Mouse (Mus musculus) midbrain, postnatal 0 days (tissue): ENCODE measurements at regions not wholly inside any gene's neighbourhood (a gene's known extent, or its start where the extent isn't known, plus 50 kb on each side); places are given as distances from the start of the nearest gene placed in this dataset.

ENCODE experiments used
- ATAC-seq: fragments of 200-750 bp; cut with Nextera tagmentation; 2 replicates; pipeline ENCODE4 v1.8.0; 2017; ENCODE audit warnings: moderate number of reproducible peaks, mild to moderate bottlenecking, moderate TSS enrichment, moderate library complexity; ENCODE audit not compliant: low FRiP score
- DNase-seq: peaks from one replicate; pipeline ENCODE4 v3.0.0-alpha.2; 2015; ENCODE audit warnings: low spot score
- H3K27ac ChIP-seq: fragments of 300-500 bp; sonication (generic); 2 replicates; pipeline ENCODE4 v1.5.1; 2014; ENCODE audit warnings: low read depth, mild to moderate bottlenecking, low read length, mixed read lengths
- H3K27me3 ChIP-seq: fragments of 300-500 bp; sonication (generic); 2 replicates; pipeline ENCODE4 v1.6.1; 2014; ENCODE audit warnings: low read length, control low read depth, mixed read lengths; ENCODE audit not compliant: insufficient read depth
- H3K36me3 ChIP-seq: fragments of 300-500 bp; sonication (generic); 2 replicates; pipeline ENCODE4 v1.6.1; 2014; ENCODE audit warnings: low read length, control low read depth, mixed read lengths; ENCODE audit not compliant: insufficient read depth
- H3K4me1 ChIP-seq: fragments of 300-500 bp; sonication (generic); 2 replicates; pipeline ENCODE4 v1.6.1; 2014; ENCODE audit warnings: mild to moderate bottlenecking, control low read depth, antibody characterized with exemption, low read length, mixed read lengths; ENCODE audit not compliant: insufficient read depth
- H3K4me2 ChIP-seq: fragments of 300-500 bp; sonication (generic); 2 replicates; pipeline ENCODE4 v1.6.1; 2014; ENCODE audit warnings: low read depth, mild to moderate bottlenecking, low read length, mixed read lengths; ENCODE audit not compliant: poor library complexity, severe bottlenecking
- H3K4me3 ChIP-seq: fragments of 300-500 bp; sonication (generic); 2 replicates; pipeline ENCODE4 v1.5.1; 2014; ENCODE audit warnings: low read depth, mild to moderate bottlenecking, low read length, moderate library complexity
- H3K9ac ChIP-seq: fragments of 300-500 bp; sonication (generic); replicated peaks from 2 replicates; pipeline ENCODE4 v1.6.1; 2014; ENCODE audit warnings: mild to moderate bottlenecking, low read length, moderate library complexity, mixed read lengths; ENCODE audit not compliant: poor library complexity, severe bottlenecking
- H3K9me3 ChIP-seq: fragments of 300-500 bp; sonication (generic); 2 replicates; pipeline ENCODE4 v1.6.1; 2016; ENCODE audit warnings: low read length, control low read depth
- CTCF ChIP-seq: IDR thresholded peaks from 2 replicates; pipeline ENCODE4 v1.5.1; 2016; ENCODE audit warnings: antibody characterized with exemption, mild to moderate bottlenecking
- WGBS: fragments of 180-500 bp; shearing (Covaris S2); extraction: QIAGEN DNeasy Blood & Tissue Kit; methylation state at CpG from one replicate; pipeline ENCODE4 v1.1.7; 2014; 5-methylcytosine and 5-hydroxymethylcytosine counted together

DNA sequence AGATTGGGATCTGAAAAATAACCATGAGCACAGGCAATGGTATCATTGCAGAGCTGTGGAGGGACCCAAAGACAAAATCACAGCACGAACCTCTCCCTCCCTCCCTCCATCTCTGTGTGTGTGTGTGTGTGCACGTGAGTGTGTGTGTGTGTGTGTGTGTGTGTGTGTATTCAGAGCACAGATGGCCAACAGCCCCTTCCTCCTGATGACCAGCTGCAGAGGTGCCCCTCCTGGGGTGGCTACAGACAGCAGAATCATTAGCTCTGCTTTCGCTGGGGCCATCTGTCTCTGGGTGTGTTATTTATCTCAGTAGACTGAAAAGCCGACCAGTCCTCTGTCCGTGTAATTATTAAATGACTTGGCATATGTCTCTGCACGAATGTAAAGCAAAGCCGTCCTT is 134.4 kb upstream of the App start:
- peak; percentile 49; the same call in 1 of the 2 replicates for ATAC-seq
- Histone ChIP-seq H3K4me2 (no peak overlapping the region), H3K9ac (no peak overlapping the region), H3K4me1 (no peaks in the 10 kb centered on the region), H3K27ac (no peak overlapping the region), H3K27me3 (no peaks in the 10 kb centered on the region), H3K36me3 (no peaks in the 10 kb centered on the region), H3K9me3 (no peaks in the 10 kb centered on the region), H3K4me3 (no peak overlapping the region)
- 34% methylated on average over 7 of the region's 7 CpGs for WGBS
- DNase-seq = peak; percentile 85
- TF ChIP-seq CTCF = no peak

DNA sequence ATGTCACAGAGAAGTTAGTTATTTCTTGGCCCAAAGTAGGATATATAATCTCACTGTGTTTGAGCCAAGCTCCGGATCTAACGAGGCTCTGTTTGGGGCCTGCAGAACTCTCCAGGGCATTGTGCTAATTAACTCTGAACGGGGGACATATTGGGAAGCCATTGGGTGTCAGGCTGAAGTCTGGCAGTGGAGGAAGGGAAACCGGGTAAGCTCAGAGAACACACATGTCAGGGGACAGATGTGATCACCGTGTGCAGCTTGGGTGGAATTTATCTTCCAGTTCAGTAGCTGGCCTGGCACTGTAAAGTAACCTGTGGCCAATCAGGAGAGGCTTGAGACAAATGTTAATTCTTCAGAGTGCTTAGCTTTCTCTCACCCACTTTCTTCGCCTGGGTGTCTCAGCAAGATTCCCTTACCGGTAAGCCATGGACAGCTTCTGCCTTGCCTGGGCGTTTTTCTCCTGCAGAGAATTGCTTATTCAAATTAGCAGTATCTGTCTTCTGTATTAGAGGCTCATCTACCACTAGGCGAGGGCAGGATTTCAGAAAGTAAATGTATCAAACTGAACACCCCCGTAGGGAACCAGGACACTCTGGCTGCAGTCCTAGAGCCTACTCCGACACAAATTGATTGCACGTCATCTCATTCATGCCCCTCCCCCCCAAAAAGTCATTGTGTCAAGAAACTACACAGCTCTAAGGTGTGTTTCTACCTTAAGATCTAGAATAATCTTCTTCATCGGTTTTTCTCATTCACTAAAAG is 126.7 kb upstream of the App start:
- peak; percentile 20; the same call in 1 of the 2 replicates for ATAC-seq
- TF ChIP-seq CTCF = no peak

GRCm38 (mm10) chr16:85298559-85298958 is 125.0 kb upstream of the App start:
- ATAC-seq (no peak), DNase-seq (no peak)
- H3K4me3 ChIP-seq = no peak overlapping the region
- no peak overlapping the region for H3K9ac ChIP-seq
- no peak overlapping the region for H3K27ac ChIP-seq
- H3K36me3 ChIP-seq = no peaks in the 10 kb centered on the region
- no peak overlapping the region for H3K4me2 ChIP-seq
- 54% methylated on average over 2 of the region's 2 CpGs for WGBS
- H3K27me3 ChIP-seq = no peaks in the 10 kb centered on the region
- H3K4me1 ChIP-seq = no peaks in the 10 kb centered on the region
- TF ChIP-seq CTCF = no peak
- no peaks in the 10 kb centered on the region for H3K9me3 ChIP-seq

More for the DNA sequence above, 126.7 kb upstream of the App start:
- H3K36me3 ChIP-seq = no peaks in the 10 kb centered on the region
- peak; percentile 74 for DNase-seq
- no peak overlapping the region for H3K9ac ChIP-seq
- no peak overlapping the region for H3K4me2 ChIP-seq
- H3K9me3 ChIP-seq = no peaks in the 10 kb centered on the region
- no peak overlapping the region for H3K4me3 ChIP-seq
- no peaks in the 10 kb centered on the region for H3K27me3 ChIP-seq
- H3K27ac ChIP-seq = no peak overlapping the region
- H3K4me1 ChIP-seq = no peaks in the 10 kb centered on the region
- WGBS = 58% methylated on average over 13 of the region's 13 CpGs

DNA sequence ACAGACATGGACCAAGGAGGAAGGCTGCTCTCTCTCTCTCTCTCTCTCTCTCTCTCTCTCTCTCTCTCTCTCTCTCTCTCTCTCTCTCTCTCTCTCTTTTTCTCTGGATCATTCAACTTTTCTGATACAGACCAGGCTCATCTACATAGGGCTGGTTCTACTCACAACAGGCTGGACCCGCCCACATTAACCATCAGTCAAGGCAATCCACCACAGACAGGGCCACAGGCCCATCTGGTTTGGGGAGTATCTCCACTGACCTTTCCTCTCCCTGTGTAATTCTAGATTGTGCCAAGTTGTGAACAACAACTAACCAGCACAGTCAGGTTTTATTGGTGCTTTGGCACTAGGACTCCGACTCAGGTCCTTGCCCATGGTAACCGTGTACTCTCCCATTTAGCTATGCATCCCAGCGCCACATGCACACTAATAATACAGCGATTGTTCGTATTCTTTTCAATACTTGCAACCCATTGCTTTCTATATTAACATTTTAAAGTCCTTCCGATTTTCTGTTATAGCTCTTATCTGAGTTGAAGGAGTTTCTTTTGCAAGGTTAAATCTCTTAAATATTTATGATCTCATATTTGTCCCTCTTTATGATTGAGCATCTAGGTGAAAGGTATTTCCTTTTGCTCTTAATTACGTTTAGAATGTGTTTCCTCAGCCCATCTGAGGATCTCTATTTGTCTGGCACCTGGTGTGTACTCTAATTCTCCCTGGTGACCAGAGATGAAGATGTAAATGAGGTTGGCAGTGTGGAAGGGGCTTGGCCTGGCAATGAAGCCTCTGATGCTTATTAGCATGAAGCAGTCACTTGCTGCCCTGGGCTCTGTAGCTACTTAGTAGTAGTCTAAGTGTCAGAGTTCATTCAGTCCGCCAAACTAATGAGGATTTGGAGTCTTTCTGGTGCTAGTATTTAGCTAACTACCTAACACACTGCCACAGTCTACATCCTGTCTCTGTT is 117.7 kb upstream of the App start:
- H3K27me3 ChIP-seq = no peaks in the 10 kb centered on the region
- no peaks in the 10 kb centered on the region for H3K9me3 ChIP-seq
- ATAC-seq = no peak; the same call in 1 of the 2 replicates
- H3K27ac ChIP-seq = no peak overlapping the region
- H3K9ac ChIP-seq = no peak overlapping the region
- H3K4me2 ChIP-seq = no peak overlapping the region
- H3K4me1 ChIP-seq = no peaks in the 10 kb centered on the region
- TF ChIP-seq CTCF = no peak
- 77% methylated on average over 9 of the region's 9 CpGs for WGBS
- no peak overlapping the region for H3K4me3 ChIP-seq
- no peaks in the 10 kb centered on the region for H3K36me3 ChIP-seq
- DNase-seq = peak; percentile 70

DNA sequence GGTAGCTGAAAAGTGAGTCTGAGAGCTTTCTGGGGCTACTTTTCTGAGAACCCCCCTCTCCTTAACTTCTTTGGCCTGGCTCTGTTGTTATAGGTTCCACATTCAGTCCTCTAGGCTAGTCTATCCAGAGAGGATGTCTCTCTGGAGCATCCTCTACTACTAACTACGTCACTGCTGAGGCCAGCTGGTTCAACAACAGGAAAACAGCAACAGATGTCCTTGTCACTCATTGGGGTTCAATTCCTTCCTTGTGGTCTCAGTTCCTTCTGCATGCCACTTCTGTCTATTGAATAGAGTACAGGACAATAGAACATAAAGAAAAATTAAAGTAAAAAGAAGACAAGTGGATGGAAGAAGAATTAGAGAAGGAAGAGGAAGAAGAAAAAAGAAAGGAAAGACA is 104.3 kb upstream of the App start:
- no peak overlapping the region for H3K27ac ChIP-seq
- H3K4me2 ChIP-seq = no peak overlapping the region
- H3K9ac ChIP-seq = no peak overlapping the region
- TF ChIP-seq CTCF = no peak
- DNase-seq (no peak), ATAC-seq (no peak)
- WGBS = 78% methylated on average over 1 of the region's 1 CpGs
- no peaks in the 10 kb centered on the region for H3K27me3 ChIP-seq
- no peak overlapping the region for H3K4me3 ChIP-seq
- no peaks in the 10 kb centered on the region for H3K36me3 ChIP-seq
- H3K9me3 ChIP-seq = no peaks in the 10 kb centered on the region
- H3K4me1 ChIP-seq = no peaks in the 10 kb centered on the region

DNA sequence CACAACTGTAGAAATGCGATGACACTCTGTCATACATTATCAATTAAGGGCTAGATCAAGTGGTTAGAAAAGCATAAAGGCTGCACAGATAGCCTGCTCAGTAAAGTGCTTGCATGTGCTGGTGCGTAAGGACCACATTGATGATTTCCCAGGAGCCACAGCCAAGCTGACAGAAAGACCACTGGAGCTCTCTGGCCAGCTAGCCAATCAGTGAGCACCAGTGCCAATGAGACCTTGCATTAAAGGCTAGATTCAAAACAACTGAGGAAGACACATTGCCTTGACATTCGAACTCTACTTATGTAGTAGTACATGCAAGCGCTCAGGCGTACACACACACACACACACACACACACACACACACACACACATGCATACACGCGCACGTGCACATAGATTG is 96.1 kb upstream of the App start:
- no peak for DNase-seq
- no peaks in the 10 kb centered on the region for H3K27me3 ChIP-seq
- H3K9me3 ChIP-seq = no peaks in the 10 kb centered on the region
- no peak for TF ChIP-seq CTCF
- no peak overlapping the region for H3K4me3 ChIP-seq
- 88% methylated on average over 8 of the region's 8 CpGs for WGBS
- H3K4me2 ChIP-seq = no peak overlapping the region
- ATAC-seq = no peak
- no peak overlapping the region for H3K9ac ChIP-seq
- H3K4me1 ChIP-seq = no peaks in the 10 kb centered on the region
- no peak overlapping the region for H3K27ac ChIP-seq
- H3K36me3 ChIP-seq = no peaks in the 10 kb centered on the region
